Mouse (Mus musculus) small intestine, adult 2 months (tissue): ENCODE measurements around the gene Cramp1l.

Source experiments
- CTCF ChIP-seq: fragments of 200-500 bp; IDR thresholded peaks from 2 replicates; pipeline ENCODE4 v1.5.1; 2012; ENCODE audit warnings: low read depth, mild to moderate bottlenecking, control low read depth, inconsistent platforms, low read length, moderate library complexity, mixed read lengths; ENCODE audit not compliant: insufficient replicate concordance, insufficient read length; ENCODE audit errors: extremely low read depth
- POLR2A ChIP-seq: fragments of 200-500 bp; IDR thresholded peaks from 2 replicates; pipeline ENCODE4 v1.6.1; 2012; ENCODE audit warnings: low read depth, mild to moderate bottlenecking, control low read depth, inconsistent platforms, low read length, moderate library complexity

DNA sequence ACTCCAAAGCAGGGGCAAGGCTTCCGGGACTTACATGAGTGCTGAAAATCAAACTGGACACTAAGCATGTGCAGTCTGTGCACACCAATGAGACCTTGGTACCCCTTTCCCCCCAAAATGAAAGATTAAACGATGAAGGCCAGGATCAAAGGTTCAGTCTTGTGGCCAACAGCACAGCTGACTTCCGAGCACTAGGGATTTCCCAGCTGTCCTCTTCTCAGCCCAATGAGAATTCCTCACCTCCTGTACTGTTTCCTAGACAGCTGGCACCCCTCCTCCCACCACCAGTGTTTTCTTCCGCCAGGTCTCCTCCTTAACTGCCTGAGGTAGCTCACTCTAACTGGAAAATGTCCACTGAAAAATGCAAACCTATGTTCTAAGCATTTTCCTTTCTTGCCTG lies 82.4 kb downstream of the Cramp1l start:
- TF ChIP-seq POLR2A (no peak), CTCF (no peak)
